Mouse (Mus musculus): ENCODE results near the gene 6430550D23Rik.
A peak's percentile ranks its signal among the peaks of the same experiment; 100 is the strongest.

- TF ChIP-seq CTCF (IDR thresholded peaks at IDR 0.05; ENCODE audit: borderline replicate concordance, insufficient read depth, low read length) (no peak), POLR2A (IDR thresholded peaks at IDR 0.05; ENCODE audit: low read depth, low read length) (peak; percentile 86)
Measured at GRCm38 (mm10) chr2:155956134-155957059, 51.4 kb downstream of the 6430550D23Rik start, which contains the start of gene Cep250.

All from embryonic fibroblast, embryonic 13.5 days (primary cell).